Mouse (Mus musculus) inflammation-experienced regulatory T-cells, adult 16 weeks (primary cell): ENCODE data around the gene Scgb1a1. TPM values are rescaled to one million over a fixed set of nuclear protein-coding genes. Genes with fewer than 3 reads are reported as not detected.

ENCODE experiments used
- polyA plus RNA-seq: library from polyadenylated mRNA; unstranded; fragments of 100-300 nt; shearing (Covaris generic); gene quantifications from one replicate; pipeline ENCODE4 v1.2.1, GENCODE M21; 2017

Gene Scgb1a1
- polyA plus RNA-seq = not detected

DNA sequence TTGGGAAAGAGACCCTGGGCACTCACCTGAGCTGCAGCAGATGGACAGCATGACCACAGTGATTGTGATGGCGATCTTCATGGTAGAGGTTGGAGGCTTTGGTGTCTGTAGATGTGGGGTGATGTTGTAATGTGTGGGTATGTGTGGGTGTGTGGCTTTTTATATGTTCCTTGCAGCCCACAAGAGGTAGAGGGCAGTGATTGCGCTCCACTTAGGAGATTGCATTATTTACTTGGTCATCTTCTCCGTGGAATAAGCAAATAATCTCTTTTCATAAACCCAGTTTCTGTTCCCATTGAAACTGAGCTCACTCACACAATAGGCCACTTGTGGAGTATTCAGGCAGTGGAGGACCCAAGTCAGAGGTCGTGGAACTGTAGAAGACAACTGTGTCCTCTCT, at the start of gene Scgb1a1:
Gene Scgb1a1 (minus strand): TSS at position 138 of the 400 bp plus-strand sequence.

DNA sequence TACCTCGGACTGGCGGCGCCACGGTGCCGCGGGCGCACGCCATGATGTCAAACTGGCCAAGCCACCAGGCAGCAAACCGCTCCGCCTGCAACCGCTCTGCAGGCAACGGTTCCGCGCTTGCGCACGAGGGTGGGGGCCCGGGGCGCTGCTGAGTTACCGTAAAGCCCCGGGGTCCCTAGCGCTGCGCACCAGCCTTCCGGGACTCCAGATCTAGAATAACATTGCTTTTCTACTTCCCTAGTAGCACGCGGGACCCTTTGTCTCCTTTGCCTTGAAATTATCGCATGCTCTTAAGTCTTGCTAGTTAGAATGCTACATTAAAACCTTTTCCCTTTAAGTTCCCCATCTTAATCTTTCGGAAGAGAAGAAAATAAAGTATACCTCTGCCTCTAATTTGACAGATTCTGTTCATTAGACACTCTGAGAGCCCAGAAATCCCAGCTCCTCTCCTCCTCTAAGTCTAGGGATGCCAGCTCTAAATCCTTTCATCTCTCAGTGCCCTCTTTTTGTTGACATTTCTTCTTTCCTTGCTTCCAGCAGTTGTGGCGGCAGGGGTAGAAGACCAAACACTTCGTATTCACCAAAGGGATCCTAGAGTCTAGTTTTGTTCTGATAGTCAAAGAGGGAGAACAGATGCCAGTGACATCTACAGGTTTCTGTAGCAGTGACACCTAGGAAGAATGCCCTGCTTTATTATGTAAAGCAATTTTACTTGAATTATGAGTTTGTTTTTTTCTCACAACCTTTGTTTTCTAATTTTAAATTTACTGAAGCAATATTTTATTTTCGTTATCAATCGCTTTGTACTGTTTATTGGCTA, 48.0 kb upstream of the Scgb1a1 start, which contains the start of gene Asrgl1:
Gene Asrgl1 (minus strand): TSS at position 125 of the 820 bp plus-strand sequence.

Other genes starting within 250 kb of the Scgb1a1 start
- gene Gng3, start 248.8 kb downstream of the Scgb1a1 start, polyA plus RNA-seq = 0.45 TPM
- not detected for gene Lrrn4cl, start 237.2 kb downstream of the Scgb1a1 start, polyA plus RNA-seq
- 165 TPM for gene Ubxn1, start 216.5 kb downstream of the Scgb1a1 start, polyA plus RNA-seq
- 82.7 TPM for gene Uqcc3, start 207.0 kb downstream of the Scgb1a1 start, polyA plus RNA-seq
- gene Lbhd1, start 204.2 kb downstream of the Scgb1a1 start, polyA plus RNA-seq = 75.6 TPM
- gene Gm49403, start 204.0 kb downstream of the Scgb1a1 start, polyA plus RNA-seq = not detected
- 74.5 TPM for gene 1810009A15Rik, start 199.1 kb downstream of the Scgb1a1 start, polyA plus RNA-seq
- not detected for gene Gm49416, start 199.0 kb downstream of the Scgb1a1 start, polyA plus RNA-seq
- 55.6 TPM for gene Ints5, start 195.0 kb downstream of the Scgb1a1 start, polyA plus RNA-seq
- 145 TPM for gene Ganab, start 189.9 kb downstream of the Scgb1a1 start, polyA plus RNA-seq
- 37.2 TPM for gene B3gat3, start 167.6 kb downstream of the Scgb1a1 start, polyA plus RNA-seq
- gene Rom1, start 158.6 kb downstream of the Scgb1a1 start, polyA plus RNA-seq = 11.8 TPM
- 76.0 TPM for gene Eml3, start 158.4 kb downstream of the Scgb1a1 start, polyA plus RNA-seq
- 248 TPM for gene Mta2, start 146.1 kb downstream of the Scgb1a1 start, polyA plus RNA-seq
- gene Tut1, start 134.1 kb downstream of the Scgb1a1 start, polyA plus RNA-seq = 55.5 TPM
- 297 TPM for gene Eef1g, start 120.9 kb downstream of the Scgb1a1 start, polyA plus RNA-seq
- gene Ahnak, start 98.7 kb downstream of the Scgb1a1 start, polyA plus RNA-seq = 137 TPM
- 24.1 TPM for gene Asrgl1, start 47.7 kb upstream of the Scgb1a1 start, polyA plus RNA-seq